Comparison of ENCODE assay signal across 14 mouse cellular contexts in genomic region chr17:79817995-79818394, GRCm38 (mm10).
A peak's percentile ranks its signal among the peaks of the same experiment; 100 is the strongest.
DNase-seq lines count a peak whose midpoint lies in the region; ATAC-seq lines count a peak whose summit lies in the region.
"Had no signal": no experiment of that assay in that cellular context is flagged by ENCODE, and none has a peak within 500 bp of the region (broad histone marks: within the 10 kb centered on the region; RNA-seq: fewer than 3 reads in every experiment).

No protein-coding gene starts in this region.

- DNase-seq in forebrain, embryonic 10.5 days (ENCODE audit: extremely low spot score, low spot score) = peak; percentile 64
- DNase-seq in neural tube, embryonic 10.5 days (ENCODE audit: extremely low spot score, low spot score) = peak; percentile 70
- DNase-seq in kidney, postnatal 25 days = peak; percentile 61 to 65
- DNase-seq in cerebellum, adult 11-12 months = no peak
- no peak for DNase-seq in spleen, adult 18-20 months
- DNase-seq in adrenal gland, postnatal 10 days = no peak
- DNase-seq: gastrocnemius, postnatal 14 days; lung, postnatal 10 days; right cerebral cortex, postnatal 4 days had no signal

- H3K4me2 ChIP-seq in forebrain, embryonic 16.5 days (ENCODE audit: low read length) = no peak overlapping the region
- no peak overlapping the region for H3K4me2 ChIP-seq in neural tube, embryonic 15.5 days
- H3K4me2 ChIP-seq: limb, embryonic 15.5 days; neural tube, embryonic 12.5 days had no signal

- no peak overlapping the region for H3K4me3 ChIP-seq in forebrain, embryonic 10.5 days
- no peak overlapping the region for H3K4me3 ChIP-seq in forebrain, embryonic 16.5 days (replicated peaks; ENCODE audit: low read length)
- H3K4me3 ChIP-seq in neural tube, embryonic 15.5 days (replicated peaks) = no peak overlapping the region
- H3K4me3 ChIP-seq: limb, embryonic 15.5 days; neural tube, embryonic 12.5 days had no signal

- no peaks in the 10 kb centered on the region for H3K9me3 ChIP-seq in forebrain, embryonic 10.5 days
- H3K9me3 ChIP-seq in forebrain, embryonic 16.5 days (ENCODE audit: control insufficient read depth, low read length) = no peaks in the 10 kb centered on the region
- no peaks in the 10 kb centered on the region for H3K9me3 ChIP-seq in neural tube, embryonic 15.5 days (replicated peaks)
- H3K9me3 ChIP-seq: limb, embryonic 15.5 days; neural tube, embryonic 12.5 days had no signal

- no peak overlapping the region for H3K27ac ChIP-seq in forebrain, embryonic 10.5 days
- no peak overlapping the region for H3K27ac ChIP-seq in forebrain, embryonic 16.5 days (ENCODE audit: low read length)
- no peak overlapping the region for H3K27ac ChIP-seq in neural tube, embryonic 15.5 days (replicated peaks)
- H3K27ac ChIP-seq: limb, embryonic 15.5 days; neural tube, embryonic 12.5 days had no signal

- peaks cover 28% of the 10 kb centered on the region for H3K4me1 ChIP-seq in forebrain, embryonic 10.5 days
- H3K4me1 ChIP-seq in forebrain, embryonic 16.5 days (replicated peaks; ENCODE audit: control insufficient read depth, insufficient read depth, low read length) = no peaks in the 10 kb centered on the region
- H3K4me1 ChIP-seq in neural tube, embryonic 15.5 days = no peaks in the 10 kb centered on the region
- H3K4me1 ChIP-seq: limb, embryonic 15.5 days had no signal

- 3% methylated on average over 7 of the region's 7 CpGs for WGBS in forebrain, embryonic 10.5 days
- 5% methylated on average over 7 of the region's 7 CpGs for WGBS in forebrain, embryonic 16.5 days
- WGBS in neural tube, embryonic 15.5 days = 6% methylated on average over 7 of the region's 7 CpGs

- no peak overlapping the region for H3K9ac ChIP-seq in forebrain, embryonic 16.5 days (replicated peaks; ENCODE audit: low read depth, low read length)
- H3K9ac ChIP-seq in neural tube, embryonic 15.5 days (replicated peaks) = no peak overlapping the region
- H3K9ac ChIP-seq: limb, embryonic 15.5 days; neural tube, embryonic 12.5 days had no signal

- peaks cover 100% of the 10 kb centered on the region for H3K27me3 ChIP-seq in forebrain, embryonic 10.5 days (ENCODE audit: poor library complexity, severe bottlenecking)
- H3K27me3 ChIP-seq in forebrain, embryonic 16.5 days (replicated peaks; ENCODE audit: control insufficient read depth, insufficient read depth, low read length) = no peaks in the 10 kb centered on the region
- H3K27me3 ChIP-seq in neural tube, embryonic 15.5 days (replicated peaks) = peaks cover 10% of the 10 kb centered on the region; the same call in 1 of the 2 replicates
- H3K27me3 ChIP-seq: limb, embryonic 15.5 days had no signal

- ATAC-seq in forebrain, embryonic 16.5 days = no peak
- ATAC-seq in neural tube, embryonic 15.5 days (ENCODE audit: low FRiP score) = no peak
- ATAC-seq: activated CD4-positive, CD25-positive, alpha-beta regulatory T cell, adult 4 months had no signal

- no peaks in the 10 kb centered on the region for H3K36me3 ChIP-seq in forebrain, embryonic 10.5 days (replicated peaks)
- H3K36me3 ChIP-seq in forebrain, embryonic 16.5 days (ENCODE audit: control insufficient read depth, insufficient read depth) = no peaks in the 10 kb centered on the region
- no peaks in the 10 kb centered on the region for H3K36me3 ChIP-seq in neural tube, embryonic 15.5 days
- H3K36me3 ChIP-seq: limb, embryonic 15.5 days; neural tube, embryonic 12.5 days had no signal

Comparison
In these comparisons a context has a peak if more than half of its experiments do, and no peak if none do; other contexts are left out.
1. DNase-seq: peak in forebrain, embryonic 10.5 days (single experiment), neural tube, embryonic 10.5 days (single experiment) and kidney, postnatal 25 days (2 of 2); none in cerebellum, adult 11-12 months (single experiment), spleen, adult 18-20 months (0 of 2) and adrenal gland, postnatal 10 days (single experiment).